Mouse (Mus musculus): ENCODE data around the gene Nfe2l2. TPM values are rescaled to one million over a fixed set of nuclear protein-coding genes. Genes with fewer than 3 reads are reported as not detected.
A peak's percentile ranks its signal among the peaks of the same experiment; 100 is the strongest.

Gene Nfe2l2
- polyA plus RNA-seq, 1 experiment: 76.3 TPM

DNA sequence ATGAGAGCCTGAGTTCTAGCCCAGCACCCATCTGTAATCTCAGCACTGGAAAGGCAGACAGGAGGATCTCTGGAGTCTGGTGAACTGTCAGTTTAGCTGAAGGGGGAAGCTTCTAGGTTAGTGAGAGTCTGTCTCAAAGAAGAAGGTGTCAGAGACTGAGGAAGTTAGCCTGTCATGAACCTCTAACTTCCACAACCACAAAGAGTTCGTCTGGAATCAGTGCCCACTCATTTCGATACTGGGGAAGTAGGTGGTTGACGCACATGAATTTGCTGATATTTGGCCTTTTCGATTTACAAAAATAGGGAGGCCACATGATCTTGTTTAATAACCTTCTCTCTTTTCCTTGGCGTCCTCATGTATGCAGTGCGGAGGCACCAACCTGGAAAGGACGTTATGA is 28.7 kb upstream of the Nfe2l2 start:
- H3K4me1 ChIP-seq (ENCODE audit: control insufficient read depth, insufficient read depth, low read length): peaks cover 4% of the 10 kb centered on the region; the same call in 1 of the 2 replicates
- no peak overlapping the region for H3K4me3 ChIP-seq (replicated peaks; ENCODE audit: extremely low read depth, low read depth, low read length)
- TF ChIP-seq POLR2A (IDR thresholded peaks at IDR 0.05; ENCODE audit: borderline replicate concordance, extremely low read depth, low read depth, low read length) (no peak), CTCF (IDR thresholded peaks at IDR 0.05; ENCODE audit: insufficient read depth, low read length) (no peak)
- no peak for DNase-seq
- 88% methylated on average over 7 of the region's 7 CpGs for WGBS

DNA sequence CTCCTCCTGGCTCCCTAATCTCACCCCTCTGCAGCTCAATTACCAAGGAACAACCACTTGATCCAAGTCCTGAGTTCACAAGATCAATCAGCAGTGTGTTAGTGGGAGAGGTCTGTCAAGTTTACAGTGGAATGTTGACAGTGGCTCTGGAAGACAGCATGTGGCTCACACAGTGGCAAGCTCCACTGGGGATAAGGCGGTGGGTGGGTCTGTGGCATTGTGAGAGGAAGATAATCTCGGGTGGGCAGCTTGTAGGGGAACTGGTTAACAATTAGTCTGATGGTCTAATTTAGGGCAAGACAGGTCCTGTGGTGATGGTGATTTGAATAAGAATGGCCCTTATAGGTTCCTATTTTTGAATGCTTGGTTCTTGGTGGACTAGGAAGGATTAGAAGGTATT is 27.5 kb upstream of the Nfe2l2 start:
- no peak for TF ChIP-seq CTCF (IDR thresholded peaks at IDR 0.05; ENCODE audit: insufficient read depth, low read length)
- TF ChIP-seq POLR2A (IDR thresholded peaks at IDR 0.05; ENCODE audit: borderline replicate concordance, extremely low read depth, low read depth, low read length): no peak
- 69% methylated on average over 2 of the region's 2 CpGs for WGBS
- H3K4me3 ChIP-seq (replicated peaks; ENCODE audit: extremely low read depth, low read depth, low read length): no peak overlapping the region
- H3K4me1 ChIP-seq (ENCODE audit: control insufficient read depth, insufficient read depth, low read length): peaks cover 4% of the 10 kb centered on the region; the same call in 1 of the 2 replicates
- DNase-seq: no peak

DNA sequence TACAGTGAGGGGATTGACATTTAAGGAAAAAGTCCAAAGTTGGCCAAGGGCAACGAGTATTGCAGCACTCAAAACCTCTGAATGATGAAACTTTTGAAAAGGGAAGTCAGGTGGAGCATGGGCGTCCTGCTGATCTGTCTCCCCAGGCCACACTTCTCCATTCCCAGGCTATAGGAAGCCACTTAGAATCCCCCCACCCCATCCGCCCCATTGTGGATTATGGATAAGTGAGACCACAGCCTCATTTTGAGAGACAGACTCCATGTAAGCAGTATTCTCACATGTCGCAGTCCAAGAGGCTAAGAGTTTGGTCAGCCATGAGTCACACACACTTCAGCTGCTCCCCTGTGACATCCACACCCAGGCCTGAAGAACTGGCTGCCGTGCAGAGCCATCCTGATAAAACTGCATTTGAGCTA is 26.8 kb upstream of the Nfe2l2 start:
- peak; percentile 31 for DNase-seq

DNA sequence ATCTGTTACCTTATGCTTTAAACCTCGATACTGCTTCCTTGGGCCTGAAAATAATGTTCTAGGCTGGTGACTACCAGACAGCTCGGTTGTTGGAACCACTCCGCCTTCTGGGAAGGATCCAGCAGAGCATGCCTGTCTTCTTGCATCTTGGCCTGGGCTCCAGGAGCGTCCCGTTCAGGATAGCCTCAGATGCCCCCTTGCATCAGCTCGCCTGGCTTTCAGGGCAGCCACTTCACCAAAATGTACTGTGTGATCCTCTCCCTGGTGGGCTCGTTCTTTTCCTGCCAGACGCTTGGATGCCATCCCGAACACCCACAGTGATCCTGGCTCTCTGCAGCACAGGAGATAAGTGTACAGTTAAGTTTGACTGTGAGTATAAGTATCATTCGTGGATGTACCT is 25.6 kb upstream of the Nfe2l2 start:
- Histone ChIP-seq H3K4me1 (ENCODE audit: control insufficient read depth, insufficient read depth, low read length) (peaks cover 4% of the 10 kb centered on the region; the same call in 1 of the 2 replicates), H3K4me3 (replicated peaks; ENCODE audit: extremely low read depth, low read depth, low read length) (no peak overlapping the region)
- 68% methylated on average over 10 of the region's 10 CpGs for WGBS
- TF ChIP-seq CTCF (IDR thresholded peaks at IDR 0.05; ENCODE audit: insufficient read depth, low read length): no peak
- no peak for TF ChIP-seq POLR2A (IDR thresholded peaks at IDR 0.05; ENCODE audit: borderline replicate concordance, extremely low read depth, low read depth, low read length)
- no peak for DNase-seq

More for the DNA sequence above, 26.8 kb upstream of the Nfe2l2 start:
- 59% methylated on average over 5 of the region's 5 CpGs for WGBS
- no peak overlapping the region for H3K4me3 ChIP-seq (replicated peaks; ENCODE audit: extremely low read depth, low read depth, low read length)
- TF ChIP-seq POLR2A (IDR thresholded peaks at IDR 0.05; ENCODE audit: borderline replicate concordance, extremely low read depth, low read depth, low read length) (no peak), CTCF (IDR thresholded peaks at IDR 0.05; ENCODE audit: insufficient read depth, low read length) (no peak)
- peaks cover 4% of the 10 kb centered on the region; the same call in 1 of the 2 replicates for H3K4me1 ChIP-seq (ENCODE audit: control insufficient read depth, insufficient read depth, low read length)

DNA sequence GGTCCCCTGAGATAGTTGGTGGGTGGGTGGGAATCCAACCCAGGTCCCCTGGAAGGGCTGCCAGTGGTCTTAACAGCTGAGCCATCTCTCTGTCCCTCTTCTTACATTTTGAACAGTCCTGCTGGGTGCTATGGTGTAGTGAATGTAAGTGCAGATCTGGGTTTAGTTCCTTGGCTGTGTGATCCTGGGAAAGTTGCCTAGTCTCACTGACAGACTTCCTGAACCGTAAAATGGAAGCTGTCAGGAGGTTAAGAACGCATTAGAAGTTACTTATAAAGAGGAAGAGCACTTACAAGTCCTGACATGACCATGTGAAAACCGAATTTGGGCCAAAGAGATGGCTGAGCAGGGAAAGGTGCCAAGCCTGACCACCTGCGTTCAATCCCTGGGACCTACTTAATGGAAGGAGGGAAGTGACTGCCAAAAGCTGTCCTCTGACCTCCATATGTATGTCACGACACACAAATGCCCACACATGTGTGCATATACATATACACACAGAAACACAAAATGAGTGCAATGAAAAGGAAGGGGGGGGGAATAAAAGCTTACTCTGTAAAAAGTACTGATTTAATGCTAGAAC is 20.5 kb upstream of the Nfe2l2 start:
- WGBS: 52% methylated on average over 5 of the region's 5 CpGs
- Histone ChIP-seq H3K4me1 (ENCODE audit: control insufficient read depth, insufficient read depth, low read length) (no peaks in the 10 kb centered on the region), H3K4me3 (replicated peaks; ENCODE audit: extremely low read depth, low read depth, low read length) (no peak overlapping the region)
- TF ChIP-seq POLR2A (IDR thresholded peaks at IDR 0.05; ENCODE audit: borderline replicate concordance, extremely low read depth, low read depth, low read length): no peak
- TF ChIP-seq CTCF (IDR thresholded peaks at IDR 0.05; ENCODE audit: insufficient read depth, low read length): no peak
- no peak for DNase-seq

DNA sequence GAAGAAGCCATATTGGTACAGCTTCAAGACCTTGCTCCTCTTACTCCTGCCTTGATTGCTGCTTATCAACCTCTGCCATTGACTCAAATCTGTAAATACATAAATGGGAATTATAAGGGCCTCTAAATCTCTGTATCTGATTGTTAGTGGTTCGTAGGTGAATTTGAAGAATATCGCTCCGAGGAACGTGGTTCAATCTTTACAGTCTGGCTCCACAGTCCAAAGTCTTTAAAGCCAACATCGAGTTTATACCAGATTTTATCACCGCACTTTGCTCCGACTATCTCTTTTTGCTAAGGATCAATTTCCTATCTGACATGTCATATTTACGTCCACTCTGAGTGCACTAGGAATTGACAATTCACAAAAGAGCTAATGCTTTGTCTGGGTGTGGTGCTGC is 19.0 kb upstream of the Nfe2l2 start:
- H3K4me3 ChIP-seq (replicated peaks; ENCODE audit: extremely low read depth, low read depth, low read length): no peak overlapping the region
- 91% methylated on average over 8 of the region's 8 CpGs for WGBS
- TF ChIP-seq POLR2A (IDR thresholded peaks at IDR 0.05; ENCODE audit: borderline replicate concordance, extremely low read depth, low read depth, low read length): no peak
- no peak for TF ChIP-seq CTCF (IDR thresholded peaks at IDR 0.05; ENCODE audit: insufficient read depth, low read length)
- DNase-seq: no peak
- no peaks in the 10 kb centered on the region for H3K4me1 ChIP-seq (ENCODE audit: control insufficient read depth, insufficient read depth, low read length)

DNA sequence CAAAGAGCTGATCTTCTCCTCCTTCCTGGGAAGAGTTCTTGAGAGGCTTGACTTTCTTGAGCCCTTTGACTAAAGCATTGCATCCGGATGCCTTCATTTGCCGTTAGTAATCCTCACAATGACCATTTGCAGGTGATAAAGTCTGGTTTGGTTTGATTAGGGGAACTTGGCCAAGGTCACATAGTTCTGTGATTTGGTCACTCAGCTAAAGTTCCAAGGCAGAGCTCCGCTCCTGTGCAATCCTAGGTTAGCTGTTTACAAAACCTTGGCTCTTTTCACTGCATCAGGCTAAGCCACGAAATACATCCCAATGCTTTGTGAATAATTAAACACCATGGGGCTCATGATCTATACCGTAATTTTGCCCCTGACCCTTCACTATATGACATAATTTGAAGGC is 18.5 kb upstream of the Nfe2l2 start:
- Histone ChIP-seq H3K4me1 (ENCODE audit: control insufficient read depth, insufficient read depth, low read length) (no peaks in the 10 kb centered on the region), H3K4me3 (replicated peaks; ENCODE audit: extremely low read depth, low read depth, low read length) (no peak overlapping the region)
- DNase-seq: no peak
- TF ChIP-seq CTCF (IDR thresholded peaks at IDR 0.05; ENCODE audit: insufficient read depth, low read length) (no peak), POLR2A (IDR thresholded peaks at IDR 0.05; ENCODE audit: borderline replicate concordance, extremely low read depth, low read depth, low read length) (no peak)
- 58% methylated on average over 5 of the region's 5 CpGs for WGBS

DNA sequence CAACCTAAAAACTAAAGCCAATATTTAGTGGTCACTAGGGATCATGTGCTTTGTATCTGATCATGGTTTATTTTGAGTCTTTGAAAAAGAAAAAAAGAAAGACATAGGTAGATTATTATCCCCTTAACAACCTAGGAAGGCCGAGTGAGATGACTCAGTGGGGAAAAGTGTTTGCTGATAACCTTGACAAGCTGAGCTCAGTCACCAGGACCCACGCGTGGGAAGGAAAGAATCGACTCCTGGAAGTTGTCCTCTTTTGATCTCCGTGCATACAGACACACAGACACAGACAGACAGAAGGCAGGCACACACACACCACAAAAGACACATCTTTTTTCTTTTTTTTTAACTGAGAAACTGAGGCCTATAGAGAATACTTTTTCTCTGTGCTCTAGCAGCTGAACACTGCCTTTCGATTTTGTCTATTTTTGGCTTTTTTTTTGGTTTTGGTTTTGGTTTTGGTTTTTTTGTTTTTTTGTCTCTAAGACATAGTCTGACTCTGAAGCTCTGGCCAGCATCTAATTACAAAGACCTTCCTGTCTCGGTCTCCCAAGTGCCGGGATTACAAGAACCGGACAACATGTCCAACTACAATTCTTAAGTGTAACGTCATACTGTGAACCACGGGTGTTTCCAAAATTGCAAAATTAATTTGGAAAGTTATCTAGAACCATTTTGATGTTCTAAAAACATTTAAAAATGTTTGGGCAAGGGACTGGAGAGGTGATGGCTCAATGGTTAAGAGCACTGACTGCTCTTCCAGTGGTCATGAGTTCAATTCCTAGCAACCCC is 16.0 kb upstream of the Nfe2l2 start:
- no peak for TF ChIP-seq CTCF (IDR thresholded peaks at IDR 0.05; ENCODE audit: insufficient read depth, low read length)
- 51% methylated on average over 11 of the region's 11 CpGs for WGBS
- no peak overlapping the region for H3K4me3 ChIP-seq (replicated peaks; ENCODE audit: extremely low read depth, low read depth, low read length)
- DNase-seq: no peak
- no peaks in the 10 kb centered on the region; the same call in 1 of the 2 replicates for H3K4me1 ChIP-seq (ENCODE audit: control insufficient read depth, insufficient read depth, low read length)

DNA sequence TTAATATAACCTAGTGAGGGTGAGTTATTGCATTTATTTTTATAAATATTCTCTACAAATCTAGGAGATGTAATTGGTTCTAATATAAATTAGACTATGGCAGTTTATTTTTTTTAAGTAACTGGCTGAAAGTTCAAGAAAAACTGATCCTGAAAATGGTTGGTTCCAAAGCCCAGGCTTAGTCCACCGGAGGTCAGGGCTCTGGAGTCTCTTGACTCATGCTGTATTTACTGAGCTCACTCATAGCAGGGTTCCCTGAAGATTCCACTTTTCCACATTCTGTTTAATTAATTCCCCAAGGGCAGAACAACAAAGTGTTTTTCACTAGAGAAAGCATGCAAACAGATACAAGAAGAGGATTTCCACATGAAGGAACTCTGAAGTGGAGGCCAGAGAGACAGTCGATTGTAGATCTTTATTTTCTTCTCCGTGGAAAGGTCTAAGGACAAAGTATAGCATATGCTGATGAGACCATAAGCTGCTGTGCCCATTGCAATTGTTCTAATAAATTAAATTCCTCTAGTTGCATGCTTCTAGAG is 15.0 kb upstream of the Nfe2l2 start:
- TF ChIP-seq CTCF (IDR thresholded peaks at IDR 0.05; ENCODE audit: insufficient read depth, low read length): no peak
- no peak for TF ChIP-seq POLR2A (IDR thresholded peaks at IDR 0.05; ENCODE audit: borderline replicate concordance, extremely low read depth, low read depth, low read length)
- DNase-seq: no peak
- Histone ChIP-seq H3K4me3 (replicated peaks; ENCODE audit: extremely low read depth, low read depth, low read length) (no peak overlapping the region), H3K4me1 (ENCODE audit: control insufficient read depth, insufficient read depth, low read length) (no peaks in the 10 kb centered on the region; the same call in 1 of the 2 replicates)
- WGBS: 72% methylated on average over 3 of the region's 3 CpGs

Data from lung, adult 2 months (tissue).